Mouse (Mus musculus): Measurements from ENCODE around the gene Llgl1. TPM values are rescaled to one million over a fixed set of nuclear protein-coding genes. Genes with fewer than 3 reads are reported as not detected.

The Llgl1 gene
- 99.8 and 101 TPM in 2 replicates for polyA plus RNA-seq (2016; fragmentation: Nextera tagmentation; extraction: Ambion mirVana)

- peak; percentile 87 for ATAC-seq (ENCODE audit: low FRiP score, low read depth)
- Histone ChIP-seq H3K27me3 (replicated peaks) (no peaks in the 10 kb centered on the region), H3K36me3 (peaks cover 10% of the 10 kb centered on the region), H3K27ac (peak within 1 kb of the TSS; percentile 43; the same call in 1 of the 2 replicates), H3K9me3 (no peaks in the 10 kb centered on the region), H3K4me2 (replicated peaks) (peak within 1 kb of the TSS; percentile 83), H3K9ac (peak within 1 kb of the TSS; percentile 97), H3K4me3 (peak within 1 kb of the TSS; percentile 88), H3K4me1 (peaks cover 45% of the 10 kb centered on the region)
- under 1% methylated on average over 70 of the region's 73 CpGs for WGBS
These were observed at the start of gene Llgl1 for GRCm38 (mm10) chr11:60699524-60700075. Llgl1 (plus strand) TSS chr11:60699723.

GRCm38 (mm10) chr11:60696165-60696564 is 3.4 kb upstream of the Llgl1 start:
- Histone ChIP-seq H3K4me2 (replicated peaks) (no peak overlapping the region), H3K4me3 (no peak overlapping the region), H3K9me3 (no peaks in the 10 kb centered on the region), H3K36me3 (no peaks in the 10 kb centered on the region), H3K4me1 (peaks cover 16% of the 10 kb centered on the region), H3K27me3 (replicated peaks) (no peaks in the 10 kb centered on the region), H3K9ac (no peak overlapping the region), H3K27ac (no peak overlapping the region)
- 74% methylated on average over 1 of the region's 1 CpGs for WGBS
- ATAC-seq (ENCODE audit: low FRiP score, low read depth): no peak

- no peak for ATAC-seq (ENCODE audit: low FRiP score, low read depth)
- H3K4me1 ChIP-seq: peaks cover 30% of the 10 kb centered on the region
- H3K27ac ChIP-seq: no peak overlapping the region
- no peak overlapping the region for H3K4me3 ChIP-seq
- no peaks in the 10 kb centered on the region for H3K9me3 ChIP-seq
- 75% methylated on average over 2 of the region's 2 CpGs for WGBS
- H3K4me2 ChIP-seq (replicated peaks): no peak overlapping the region
- no peaks in the 10 kb centered on the region for H3K27me3 ChIP-seq (replicated peaks)
- no peak overlapping the region for H3K9ac ChIP-seq
- peaks cover 1% of the 10 kb centered on the region; the same call in 1 of the 2 replicates for H3K36me3 ChIP-seq
These were observed 2.0 kb upstream of the Llgl1 start for GRCm38 (mm10) chr11:60697561-60697960.

GRCm38 (mm10) chr11:60698806-60699523 is 558 bp upstream of the Llgl1 start:
- H3K27ac ChIP-seq: peak overlapping the region; percentile 43; the same call in 1 of the 2 replicates
- peak overlapping the region; percentile 83 for H3K4me2 ChIP-seq (replicated peaks)
- no peaks in the 10 kb centered on the region for H3K9me3 ChIP-seq
- peak; percentile 43; the same call in 1 of the 2 replicates for ATAC-seq (ENCODE audit: low FRiP score, low read depth)
- peaks cover 44% of the 10 kb centered on the region for H3K4me1 ChIP-seq
- H3K4me3 ChIP-seq: peak overlapping the region; percentile 88
- no peaks in the 10 kb centered on the region for H3K27me3 ChIP-seq (replicated peaks)
- peaks cover 4% of the 10 kb centered on the region; the same call in 1 of the 2 replicates for H3K36me3 ChIP-seq
- H3K9ac ChIP-seq: peak overlapping the region; percentile 97
- 2% methylated on average over 22 of the region's 22 CpGs for WGBS

GRCm38 (mm10) chr11:60700320-60701185 is 1.0 kb downstream of the Llgl1 start:
- Histone ChIP-seq H3K27me3 (replicated peaks) (no peaks in the 10 kb centered on the region), H3K4me2 (replicated peaks) (peak overlapping the region; percentile 83), H3K4me1 (peaks cover 45% of the 10 kb centered on the region), H3K9me3 (no peaks in the 10 kb centered on the region), H3K9ac (peak overlapping the region; percentile 97), H3K36me3 (peaks cover 20% of the 10 kb centered on the region), H3K4me3 (peak overlapping the region; percentile 88), H3K27ac (no peak overlapping the region)
- 0 out of 2 replicates have a peak, but pooled peaks have one; percentile 23 for ATAC-seq (ENCODE audit: low FRiP score, low read depth)
- WGBS: 31% methylated on average over 12 of the region's 12 CpGs

- WGBS: 95% methylated on average over 2 of the region's 4 CpGs
These were observed 2.1 kb downstream of the Llgl1 start for GRCm38 (mm10) chr11:60701611-60702010.

GRCm38 (mm10) chr11:60703131-60703530 is 3.6 kb downstream of the Llgl1 start:
- WGBS: 28% methylated on average over 4 of the region's 4 CpGs
- ATAC-seq (ENCODE audit: low FRiP score, low read depth): no peak
- Histone ChIP-seq H3K9ac (no peak overlapping the region), H3K9me3 (no peaks in the 10 kb centered on the region), H3K4me3 (no peak overlapping the region), H3K4me1 (peaks cover 45% of the 10 kb centered on the region), H3K4me2 (replicated peaks) (peak overlapping the region; percentile 83), H3K27ac (no peak overlapping the region), H3K36me3 (peaks cover 45% of the 10 kb centered on the region), H3K27me3 (replicated peaks) (no peaks in the 10 kb centered on the region)

More at GRCm38 (mm10) chr11:60701611-60702010, 2.1 kb downstream of the Llgl1 start:
- H3K27ac ChIP-seq: no peak overlapping the region
- H3K9ac ChIP-seq: no peak overlapping the region
- H3K4me2 ChIP-seq (replicated peaks): peak overlapping the region; percentile 83
- peak overlapping the region; percentile 88 for H3K4me3 ChIP-seq
- H3K9me3 ChIP-seq: no peaks in the 10 kb centered on the region
- no peak for ATAC-seq (ENCODE audit: low FRiP score, low read depth)
- peaks cover 30% of the 10 kb centered on the region for H3K36me3 ChIP-seq
- peaks cover 45% of the 10 kb centered on the region for H3K4me1 ChIP-seq
- H3K27me3 ChIP-seq (replicated peaks): no peaks in the 10 kb centered on the region

GRCm38 (mm10) chr11:60704023-60704880 is 4.7 kb downstream of the Llgl1 start:
- no peak overlapping the region for H3K4me3 ChIP-seq
- H3K9me3 ChIP-seq: no peaks in the 10 kb centered on the region
- no peak overlapping the region for H3K27ac ChIP-seq
- no peak overlapping the region for H3K4me2 ChIP-seq (replicated peaks)
- peaks cover 38% of the 10 kb centered on the region for H3K4me1 ChIP-seq
- no peak overlapping the region for H3K9ac ChIP-seq
- WGBS: 93% methylated on average over 19 of the region's 19 CpGs
- H3K27me3 ChIP-seq (replicated peaks): no peaks in the 10 kb centered on the region
- ATAC-seq (ENCODE audit: low FRiP score, low read depth): no peak
- peaks cover 57% of the 10 kb centered on the region for H3K36me3 ChIP-seq

- H3K36me3 ChIP-seq: peaks cover 67% of the 10 kb centered on the region
- no peak overlapping the region for H3K4me3 ChIP-seq
- H3K4me2 ChIP-seq (replicated peaks): no peak overlapping the region
- H3K27ac ChIP-seq: no peak overlapping the region
- no peak overlapping the region for H3K9ac ChIP-seq
- H3K27me3 ChIP-seq (replicated peaks): no peaks in the 10 kb centered on the region
- no peak for ATAC-seq (ENCODE audit: low FRiP score, low read depth)
- WGBS: 96% methylated on average over 3 of the region's 3 CpGs
- no peaks in the 10 kb centered on the region for H3K9me3 ChIP-seq
- peaks cover 38% of the 10 kb centered on the region for H3K4me1 ChIP-seq
These were observed 5.7 kb downstream of the Llgl1 start for GRCm38 (mm10) chr11:60705255-60705654.

GRCm38 (mm10) chr11:60706076-60706475 is 6.6 kb downstream of the Llgl1 start:
- H3K9me3 ChIP-seq: no peaks in the 10 kb centered on the region
- WGBS: 94% methylated on average over 7 of the region's 7 CpGs
- H3K4me1 ChIP-seq: peaks cover 30% of the 10 kb centered on the region
- H3K9ac ChIP-seq: no peak overlapping the region
- H3K4me3 ChIP-seq: no peak overlapping the region
- no peak for ATAC-seq (ENCODE audit: low FRiP score, low read depth)
- no peaks in the 10 kb centered on the region for H3K27me3 ChIP-seq (replicated peaks)
- H3K4me2 ChIP-seq (replicated peaks): no peak overlapping the region
- no peak overlapping the region for H3K27ac ChIP-seq
- H3K36me3 ChIP-seq: peaks cover 75% of the 10 kb centered on the region

- 90% methylated on average over 14 of the region's 14 CpGs for WGBS
- Histone ChIP-seq H3K9me3 (no peaks in the 10 kb centered on the region), H3K27me3 (replicated peaks) (no peaks in the 10 kb centered on the region), H3K27ac (no peak overlapping the region), H3K36me3 (peaks cover 83% of the 10 kb centered on the region), H3K4me3 (no peak overlapping the region), H3K9ac (no peak overlapping the region), H3K4me2 (replicated peaks) (no peak overlapping the region), H3K4me1 (peaks cover 22% of the 10 kb centered on the region)
- no peak for ATAC-seq (ENCODE audit: low FRiP score, low read depth)
These were observed 7.4 kb downstream of the Llgl1 start for GRCm38 (mm10) chr11:60706696-60707480.

Data from neural tube, embryonic 12.5 days (tissue).